Mouse (Mus musculus): ENCODE results near the gene Nosip.

DNA sequence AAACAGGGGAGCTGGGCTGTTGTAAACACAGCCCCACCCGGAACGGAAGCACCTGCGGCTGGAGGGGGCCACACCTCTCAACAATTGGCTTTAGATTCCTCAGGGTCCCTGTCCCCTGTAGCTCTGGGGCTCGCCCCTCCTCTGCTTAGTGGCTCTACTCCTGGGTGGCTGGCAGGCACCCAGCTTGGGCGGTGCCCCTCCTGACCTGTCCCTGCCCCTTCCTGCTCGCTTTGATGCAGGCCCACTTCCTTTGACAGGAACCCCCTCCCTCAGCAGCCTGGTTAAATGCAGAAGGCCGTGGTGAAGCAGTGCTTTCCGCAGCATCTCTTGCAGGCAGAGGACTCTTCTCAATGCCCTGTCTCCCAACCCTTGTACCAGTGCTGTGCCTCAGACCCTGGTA is 59.2 kb downstream of the Nosip start:
- TF ChIP-seq POLR2A (IDR thresholded peaks at IDR 0.05; ENCODE audit: low read depth, low read length): no peak
- no peak for TF ChIP-seq CTCF (IDR thresholded peaks at IDR 0.05; ENCODE audit: extremely low read depth, insufficient read length, insufficient replicate concordance, low read depth, low read length)

Data from small intestine, adult 2 months (tissue).